Mouse (Mus musculus) erythroblast, embryonic 14.5 days (primary cell): ENCODE data around the gene Irx3.

Experiments
- GATA1 ChIP-seq: IDR thresholded peaks from 2 replicates; pipeline ENCODE4 v1.6.1; 2012; ENCODE audit warnings: low read length, inconsistent platforms, mixed read lengths
- TAL1 ChIP-seq: IDR thresholded peaks from 3 replicates; pipeline ENCODE4 v1.6.1; 2012; ENCODE audit warnings: low read length, inconsistent platforms, mixed read lengths

DNA sequence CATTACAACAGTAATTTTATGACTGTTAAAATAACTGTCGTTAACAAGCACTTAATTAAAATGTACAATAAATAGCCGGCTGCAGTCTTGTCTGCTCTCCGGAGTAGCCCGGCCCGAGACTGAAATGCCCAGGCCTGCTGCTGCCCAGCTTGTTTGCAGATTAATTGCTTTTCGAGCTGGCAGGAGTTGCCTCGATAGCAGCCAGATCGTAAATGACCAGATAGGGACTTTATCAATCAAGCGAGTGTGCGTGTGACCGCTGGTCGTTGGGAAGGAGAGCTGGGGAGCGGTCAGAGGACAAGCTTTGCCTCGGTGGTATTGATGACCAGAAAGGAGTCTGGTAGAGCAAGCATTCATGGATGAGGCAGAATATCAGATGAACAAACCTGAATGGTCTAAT is 25.8 kb upstream of the Irx3 start:
- no peak for TF ChIP-seq GATA1
- TF ChIP-seq TAL1: no peak
